Mouse (Mus musculus) heart, postnatal 0 days (tissue): ENCODE measurements around the gene Pam. TPM values are rescaled to one million over a fixed set of nuclear protein-coding genes. Genes with fewer than 3 reads are reported as not detected.

Experiments used
- ATAC-seq: fragments of 200-750 bp; cut with Nextera tagmentation; 2 replicates; pipeline ENCODE4 v1.8.0; 2017; ENCODE audit warnings: low read depth, moderate number of reproducible peaks, moderate library complexity; ENCODE audit not compliant: insufficient read depth
- DNase-seq: peaks from one replicate; pipeline ENCODE4 v3.0.0-alpha.2; 2016; ENCODE audit warnings: low spot score
- H3K27ac ChIP-seq: fragments of 300-500 bp; sonication (generic); 2 replicates; pipeline ENCODE4 v1.5.1; 2014; ENCODE audit warnings: low read depth, mild to moderate bottlenecking
- H3K27me3 ChIP-seq: fragments of 300-500 bp; sonication (generic); 2 replicates; pipeline ENCODE4 v1.6.1; 2014; ENCODE audit warnings: low read length, mixed read lengths; ENCODE audit not compliant: control insufficient read depth, insufficient read depth
- H3K36me3 ChIP-seq: fragments of 300-500 bp; sonication (generic); replicated peaks from 2 replicates; pipeline ENCODE4 v1.6.1; 2014; ENCODE audit warnings: low read length, mixed read lengths; ENCODE audit not compliant: control insufficient read depth, insufficient read depth
- H3K4me1 ChIP-seq: fragments of 300-500 bp; sonication (generic); 2 replicates; pipeline ENCODE4 v1.6.1; 2014; ENCODE audit warnings: antibody characterized with exemption; ENCODE audit not compliant: control insufficient read depth, insufficient read depth
- H3K4me2 ChIP-seq: fragments of 300-500 bp; sonication (generic); 2 replicates; pipeline ENCODE4 v1.6.1; 2014; ENCODE audit warnings: low read depth, mild to moderate bottlenecking, low read length, moderate library complexity
- H3K4me3 ChIP-seq: fragments of 300-500 bp; sonication (generic); 2 replicates; pipeline ENCODE4 v1.5.1; 2014; ENCODE audit warnings: low read depth, low read length
- H3K9ac ChIP-seq: fragments of 300-500 bp; sonication (generic); replicated peaks from 2 replicates; pipeline ENCODE4 v1.6.1; 2014; ENCODE audit warnings: low read depth, low read length, mixed read lengths
- H3K9me3 ChIP-seq: fragments of 300-500 bp; sonication (generic); replicated peaks from 2 replicates; pipeline ENCODE4 v1.6.1; 2016; ENCODE audit warnings: low read length; ENCODE audit not compliant: control insufficient read depth
- CTCF ChIP-seq: IDR thresholded peaks from 2 replicates; pipeline ENCODE4 v1.5.1; 2016; ENCODE audit warnings: antibody characterized with exemption, control low read depth, low read depth
- EP300 ChIP-seq: IDR thresholded peaks from 2 replicates; pipeline ENCODE4 v1.6.1; 2016; ENCODE audit warnings: antibody characterized with exemption, low read depth
- WGBS: fragments of 180-500 bp; shearing (Covaris S2); extraction: QIAGEN DNeasy Blood & Tissue Kit; methylation state at CpG from one replicate; pipeline ENCODE4 v1.1.7; 2014; 5-methylcytosine and 5-hydroxymethylcytosine counted together
- polyA plus RNA-seq: library from polyadenylated mRNA; unstranded; fragments of >200 nt; fragmentation: Nextera tagmentation; extraction: Ambion mirVana; gene quantifications from 2 replicates; pipeline ENCODE4 v1.2.1, GENCODE M21; 2015
- total RNA-seq: library from RNA; depleted of rRNA; stranded (reverse); fragments of >200 nt; gene quantifications from 2 replicates; pipeline ENCODE4 v1.2.3, GENCODE M21; 2014; ENCODE audit warnings: low replicate concordance

Pam gene
- total and polyA plus RNA-seq, 2 experiments from 2014 or later: 804 to 1,082 TPM

- Histone ChIP-seq H3K9ac (no peak overlapping the region), H3K4me1 (peaks cover under 1% of the 10 kb centered on the region; the same call in 1 of the 2 replicates), H3K4me2 (no peak overlapping the region), H3K9me3 (no peaks in the 10 kb centered on the region), H3K4me3 (no peak overlapping the region), H3K36me3 (peaks cover 34% of the 10 kb centered on the region), H3K27ac (no peak overlapping the region), H3K27me3 (no peaks in the 10 kb centered on the region)
- no peak for TF ChIP-seq CTCF
- TF ChIP-seq EP300: no peak
- DNase-seq (no peak), ATAC-seq (no peak)
- WGBS: 78% methylated on average over 12 of the region's 12 CpGs
Measured at GRCm38 (mm10) chr1:97916218-97916970, 179.1 kb downstream of the Pam start.

- ATAC-seq (no peak), DNase-seq (no peak)
- Histone ChIP-seq H3K9ac (no peak overlapping the region), H3K4me1 (no peaks in the 10 kb centered on the region), H3K4me3 (no peak overlapping the region), H3K27ac (no peak overlapping the region), H3K36me3 (peaks cover 34% of the 10 kb centered on the region), H3K4me2 (no peak overlapping the region), H3K27me3 (no peaks in the 10 kb centered on the region), H3K9me3 (no peaks in the 10 kb centered on the region)
- TF ChIP-seq CTCF: no peak
- no peak for TF ChIP-seq EP300
- WGBS: 86% methylated on average over 10 of the region's 10 CpGs
Measured at GRCm38 (mm10) chr1:97915726-97916125, 179.7 kb downstream of the Pam start.

GRCm38 (mm10) chr1:97910874-97911273 lies 184.6 kb downstream of the Pam start:
- Histone ChIP-seq H3K36me3 (peaks cover 44% of the 10 kb centered on the region), H3K4me2 (no peak overlapping the region), H3K4me3 (no peak overlapping the region), H3K9me3 (no peaks in the 10 kb centered on the region), H3K9ac (no peak overlapping the region), H3K27ac (peak overlapping the region; percentile 47), H3K27me3 (no peaks in the 10 kb centered on the region), H3K4me1 (peaks cover 5% of the 10 kb centered on the region; the same call in 1 of the 2 replicates)
- ATAC-seq (peak; percentile 67; the same call in 1 of the 2 replicates), DNase-seq (peak; percentile 63)
- no peak for TF ChIP-seq CTCF
- no peak for TF ChIP-seq EP300
- 68% methylated on average over 10 of the region's 10 CpGs for WGBS

GRCm38 (mm10) chr1:97909561-97909960 lies 185.9 kb downstream of the Pam start:
- DNase-seq: no peak
- TF ChIP-seq CTCF: no peak
- no peak for TF ChIP-seq EP300
- no peak for ATAC-seq
- H3K9ac ChIP-seq: no peak overlapping the region
- no peak overlapping the region for H3K4me2 ChIP-seq
- no peak overlapping the region for H3K4me3 ChIP-seq
- H3K9me3 ChIP-seq: no peaks in the 10 kb centered on the region
- no peaks in the 10 kb centered on the region for H3K27me3 ChIP-seq
- peaks cover 5% of the 10 kb centered on the region; the same call in 1 of the 2 replicates for H3K4me1 ChIP-seq
- H3K27ac ChIP-seq: no peak overlapping the region
- H3K36me3 ChIP-seq: peaks cover 44% of the 10 kb centered on the region
- WGBS: 66% methylated on average over 5 of the region's 5 CpGs

GRCm38 (mm10) chr1:97908736-97909135 lies 186.7 kb downstream of the Pam start:
- DNase-seq (no peak), ATAC-seq (no peak)
- Histone ChIP-seq H3K9me3 (no peaks in the 10 kb centered on the region), H3K27me3 (no peaks in the 10 kb centered on the region), H3K4me3 (no peak overlapping the region), H3K4me1 (peaks cover 5% of the 10 kb centered on the region; the same call in 1 of the 2 replicates), H3K27ac (no peak overlapping the region), H3K9ac (no peak overlapping the region), H3K4me2 (no peak overlapping the region), H3K36me3 (peaks cover 48% of the 10 kb centered on the region)
- TF ChIP-seq CTCF: no peak
- TF ChIP-seq EP300: no peak
- 89% methylated on average over 4 of the region's 4 CpGs for WGBS
